Mouse (Mus musculus) forebrain, embryonic 16.5 days (tissue): ENCODE results near the gene Fgfr2. TPM values are rescaled to one million over a fixed set of nuclear protein-coding genes. Genes with fewer than 3 reads are reported as not detected.

ENCODE experiments used
- ATAC-seq: fragments of 200-750 bp; cut with Nextera tagmentation; 2 replicates; pipeline ENCODE4 v1.8.0; 2017; ENCODE audit warnings: mild to moderate bottlenecking, moderate library complexity
- H3K27ac ChIP-seq: fragments of 300-500 bp; sonication (generic); 2 replicates; pipeline ENCODE4 v1.5.1; 2014; ENCODE audit warnings: low read length, control low read depth
- H3K27me3 ChIP-seq: fragments of 300-500 bp; sonication (generic); replicated peaks from 2 replicates; pipeline ENCODE4 v1.6.1; 2014; ENCODE audit warnings: low read length; ENCODE audit not compliant: control insufficient read depth, insufficient read depth
- H3K36me3 ChIP-seq: fragments of 300-500 bp; sonication (generic); 2 replicates; pipeline ENCODE4 v1.6.1; 2014; ENCODE audit not compliant: control insufficient read depth, insufficient read depth
- H3K4me1 ChIP-seq: fragments of 300-500 bp; sonication (generic); replicated peaks from 2 replicates; pipeline ENCODE4 v1.6.1; 2014; ENCODE audit warnings: low read length; ENCODE audit not compliant: control insufficient read depth, insufficient read depth
- H3K4me2 ChIP-seq: fragments of 300-500 bp; sonication (generic); 2 replicates; pipeline ENCODE4 v1.6.1; 2014; ENCODE audit warnings: mild to moderate bottlenecking, low read length, control low read depth
- H3K4me3 ChIP-seq: fragments of 300-500 bp; sonication (generic); replicated peaks from 2 replicates; pipeline ENCODE4 v1.5.1; 2014; ENCODE audit warnings: mild to moderate bottlenecking, low read length, control low read depth
- H3K9ac ChIP-seq: fragments of 300-500 bp; sonication (generic); replicated peaks from 2 replicates; pipeline ENCODE4 v1.6.1; 2014; ENCODE audit warnings: low read depth, low read length, control low read depth
- H3K9me3 ChIP-seq: fragments of 300-500 bp; sonication (generic); 2 replicates; pipeline ENCODE4 v1.6.1; 2016; ENCODE audit warnings: low read length; ENCODE audit not compliant: control insufficient read depth
- WGBS: fragments of 180-500 bp; shearing (Covaris S2); extraction: QIAGEN DNeasy Blood & Tissue Kit; methylation state at CpG from one replicate; pipeline ENCODE4 v1.1.7; 2014; 5-methylcytosine and 5-hydroxymethylcytosine counted together
- polyA plus RNA-seq: library from polyadenylated mRNA; unstranded; fragments of >200 nt; fragmentation: Nextera tagmentation; extraction: Ambion mirVana; gene quantifications from 2 replicates; pipeline ENCODE4 v1.2.1, GENCODE M21; 2015

The Fgfr2 gene
- polyA plus RNA-seq, 1 experiment from 2014 or later = 39.2 TPM

DNA sequence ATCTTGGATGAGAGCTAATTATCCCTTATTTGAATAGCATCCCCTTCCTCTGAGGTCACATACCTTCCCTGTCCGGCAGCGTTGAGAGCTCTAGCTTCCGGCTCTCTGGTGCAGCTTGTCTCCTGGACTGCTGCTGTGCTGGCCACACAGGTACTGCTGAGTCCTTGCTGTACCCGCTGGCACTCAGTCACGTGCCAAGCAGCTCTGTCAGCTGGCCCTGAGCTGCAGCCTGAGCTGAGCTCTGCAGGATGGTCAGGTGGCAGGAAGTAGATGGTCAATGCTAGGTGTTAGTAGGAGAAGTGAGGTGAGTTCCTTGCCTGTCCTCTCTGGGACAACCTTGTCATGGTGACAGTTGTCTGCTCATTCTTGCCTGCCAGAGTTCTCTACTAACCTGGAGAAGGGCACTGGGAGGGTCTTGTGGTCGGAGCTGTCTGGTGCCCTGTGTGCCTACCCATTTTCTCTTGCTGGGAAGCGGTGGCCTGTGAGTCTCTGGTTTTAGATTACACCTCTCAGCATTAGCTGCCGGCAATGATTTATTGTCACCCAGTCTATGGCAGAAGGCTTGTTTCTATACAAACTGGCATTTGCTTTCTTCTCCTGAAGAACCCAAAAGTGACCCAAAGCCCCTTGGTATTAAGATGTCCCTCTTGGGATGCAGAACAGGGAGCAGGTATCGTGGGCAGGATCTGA lies 2402.4 kb downstream of the Fgfr2 start:
- no peak overlapping the region for H3K4me3 ChIP-seq
- H3K36me3 ChIP-seq = peaks cover 6% of the 10 kb centered on the region; the same call in 1 of the 2 replicates
- peaks cover 22% of the 10 kb centered on the region for H3K4me1 ChIP-seq
- no peaks in the 10 kb centered on the region for H3K9me3 ChIP-seq
- WGBS = 47% methylated on average over 9 of the region's 9 CpGs
- H3K4me2 ChIP-seq = no peak overlapping the region
- no peak overlapping the region for H3K27ac ChIP-seq
- H3K9ac ChIP-seq = no peak overlapping the region
- H3K27me3 ChIP-seq = no peaks in the 10 kb centered on the region
- no peak for ATAC-seq

DNA sequence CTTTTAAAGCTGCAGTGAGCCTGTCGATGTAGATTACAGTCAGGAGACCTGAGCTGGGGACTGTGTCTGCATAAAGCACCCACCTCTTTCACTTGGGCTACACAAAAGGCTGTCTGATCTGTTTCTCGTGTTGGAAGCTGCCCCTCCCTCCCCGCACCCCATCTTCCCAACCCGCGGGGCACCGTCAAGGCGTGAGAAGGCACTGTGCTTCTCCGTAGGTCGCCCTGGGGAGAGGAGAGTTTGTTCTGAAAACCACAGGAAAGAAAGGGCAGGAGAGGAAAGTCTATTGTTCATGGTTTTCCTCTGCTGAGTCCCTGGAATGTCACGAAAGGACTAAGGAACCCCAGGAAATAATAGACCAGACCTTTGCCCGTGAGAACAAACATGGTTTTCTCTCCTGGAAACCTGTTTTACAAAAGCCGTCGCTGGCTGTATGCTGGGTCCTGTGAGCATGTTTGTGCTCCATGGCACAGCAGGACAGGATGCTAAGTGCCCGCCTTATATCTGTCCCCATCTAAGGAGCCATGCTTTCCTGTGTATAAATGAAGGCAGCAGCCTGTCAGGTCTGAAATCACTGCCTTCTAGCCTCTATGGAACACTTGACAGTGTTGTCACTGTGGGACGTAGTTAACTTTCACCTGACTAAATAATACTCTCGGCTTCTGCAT lies 2403.1 kb downstream of the Fgfr2 start:
- 9% methylated on average over 16 of the region's 16 CpGs for WGBS
- H3K4me3 ChIP-seq = no peak overlapping the region
- no peaks in the 10 kb centered on the region for H3K9me3 ChIP-seq
- H3K27ac ChIP-seq = peak overlapping the region; percentile 45; the same call in 1 of the 2 replicates
- no peaks in the 10 kb centered on the region for H3K27me3 ChIP-seq
- H3K36me3 ChIP-seq = peaks cover 6% of the 10 kb centered on the region; the same call in 1 of the 2 replicates
- H3K4me2 ChIP-seq = no peak overlapping the region
- peaks cover 19% of the 10 kb centered on the region for H3K4me1 ChIP-seq
- no peak for ATAC-seq
- no peak overlapping the region for H3K9ac ChIP-seq

DNA sequence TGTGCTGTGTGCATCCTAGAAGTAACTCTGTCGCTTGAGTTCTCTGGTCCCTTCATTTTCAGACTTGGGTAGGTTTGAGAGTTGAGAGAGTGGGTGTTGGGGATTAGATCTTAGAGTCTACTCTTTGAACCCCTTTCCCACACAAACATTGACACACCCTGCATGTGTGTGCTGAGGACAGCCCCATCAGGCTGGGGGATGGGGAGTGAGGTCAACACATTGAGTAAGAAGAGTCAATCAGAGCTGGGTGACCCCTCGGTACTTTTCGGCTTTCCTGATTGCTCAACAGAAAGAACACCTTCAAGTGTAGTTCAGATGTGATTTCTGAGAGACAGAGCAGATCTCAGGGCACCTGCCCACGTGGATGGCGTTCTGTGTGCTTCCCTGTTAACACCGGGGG lies 2406.2 kb downstream of the Fgfr2 start:
- Histone ChIP-seq H3K4me1 (peaks cover 24% of the 10 kb centered on the region), H3K27me3 (no peaks in the 10 kb centered on the region), H3K9me3 (no peaks in the 10 kb centered on the region), H3K9ac (no peak overlapping the region), H3K36me3 (peaks cover 6% of the 10 kb centered on the region; the same call in 1 of the 2 replicates), H3K27ac (no peak overlapping the region), H3K4me3 (no peak overlapping the region), H3K4me2 (no peak overlapping the region)
- 97% methylated on average over 6 of the region's 6 CpGs for WGBS
- ATAC-seq = no peak

DNA sequence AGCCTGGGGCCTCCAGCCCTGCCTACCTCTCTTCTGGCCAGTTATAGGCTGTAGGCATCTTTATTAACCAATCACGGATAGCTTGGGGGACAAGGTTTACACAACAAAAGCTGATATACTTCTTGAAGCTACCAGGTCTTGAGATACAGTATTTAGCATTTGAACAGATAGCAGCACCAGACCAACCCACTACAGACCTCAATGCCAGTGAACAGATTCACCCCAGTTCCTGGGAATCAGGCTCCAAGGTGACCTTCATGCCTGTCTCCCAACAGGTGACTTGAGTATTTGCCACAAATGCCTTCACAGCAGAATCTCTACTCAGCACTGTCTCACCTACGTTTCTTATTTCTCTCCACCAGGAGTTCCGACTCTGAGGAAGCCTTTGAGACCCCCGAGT lies 2406.8 kb downstream of the Fgfr2 start:
- Histone ChIP-seq H3K4me1 (peaks cover 24% of the 10 kb centered on the region), H3K9ac (no peak overlapping the region), H3K27ac (no peak overlapping the region), H3K4me2 (no peak overlapping the region), H3K36me3 (peaks cover 6% of the 10 kb centered on the region; the same call in 1 of the 2 replicates), H3K27me3 (no peaks in the 10 kb centered on the region), H3K9me3 (no peaks in the 10 kb centered on the region), H3K4me3 (no peak overlapping the region)
- 89% methylated on average over 4 of the region's 4 CpGs for WGBS
- no peak for ATAC-seq

DNA sequence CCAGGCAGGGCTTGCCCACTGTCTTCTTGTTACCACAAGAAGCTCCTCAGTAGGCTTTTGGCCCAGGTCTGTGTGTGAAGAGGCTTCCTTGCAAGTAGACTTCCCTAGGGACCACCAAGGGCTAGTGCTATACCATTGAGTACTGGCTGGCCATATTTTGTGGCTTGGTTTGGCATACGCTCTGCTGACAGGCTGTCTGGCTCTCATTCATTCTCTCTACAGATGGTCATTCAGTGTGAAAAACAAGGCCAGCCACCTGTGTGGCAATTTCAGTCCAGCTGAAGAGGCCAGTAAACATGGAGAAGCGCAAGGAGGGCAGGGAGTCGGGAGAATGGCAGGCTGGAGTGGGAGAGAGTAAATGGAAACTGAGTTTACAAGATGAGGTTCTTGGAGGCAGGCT lies 2407.7 kb downstream of the Fgfr2 start:
- no peak overlapping the region for H3K27ac ChIP-seq
- peaks cover 24% of the 10 kb centered on the region for H3K4me1 ChIP-seq
- WGBS = 68% methylated on average over 3 of the region's 3 CpGs
- H3K9ac ChIP-seq = no peak overlapping the region
- no peaks in the 10 kb centered on the region for H3K27me3 ChIP-seq
- ATAC-seq = no peak
- H3K4me2 ChIP-seq = no peak overlapping the region
- H3K36me3 ChIP-seq = peaks cover 6% of the 10 kb centered on the region; the same call in 1 of the 2 replicates
- no peaks in the 10 kb centered on the region for H3K9me3 ChIP-seq
- H3K4me3 ChIP-seq = no peak overlapping the region

DNA sequence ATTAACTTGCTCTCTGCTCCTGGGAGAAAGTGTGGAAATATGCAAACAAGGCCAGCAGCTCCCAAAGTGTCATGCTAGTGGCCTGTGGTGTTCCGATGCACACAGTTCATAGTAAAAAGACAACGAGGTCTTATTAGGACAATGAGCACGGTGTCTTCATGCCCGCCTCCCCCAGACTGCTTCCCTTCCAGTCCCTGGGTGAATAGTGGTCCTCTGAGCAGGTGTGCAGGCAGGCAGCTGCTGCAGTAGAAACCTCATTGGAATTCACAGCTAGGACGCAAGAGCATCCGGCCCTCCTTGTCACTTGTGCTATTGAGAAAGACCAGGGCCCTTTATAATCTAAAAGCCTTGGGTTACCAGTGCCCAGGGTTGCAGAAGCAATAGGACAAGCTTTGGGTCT lies 2409.8 kb downstream of the Fgfr2 start:
- Histone ChIP-seq H3K9me3 (no peaks in the 10 kb centered on the region), H3K9ac (no peak overlapping the region), H3K27me3 (no peaks in the 10 kb centered on the region), H3K36me3 (peaks cover 4% of the 10 kb centered on the region; the same call in 1 of the 2 replicates), H3K4me1 (peaks cover 22% of the 10 kb centered on the region), H3K4me3 (no peak overlapping the region), H3K4me2 (no peak overlapping the region), H3K27ac (peak overlapping the region; percentile 20; the same call in 1 of the 2 replicates)
- no peak for ATAC-seq
- WGBS = 30% methylated on average over 6 of the region's 6 CpGs

DNA sequence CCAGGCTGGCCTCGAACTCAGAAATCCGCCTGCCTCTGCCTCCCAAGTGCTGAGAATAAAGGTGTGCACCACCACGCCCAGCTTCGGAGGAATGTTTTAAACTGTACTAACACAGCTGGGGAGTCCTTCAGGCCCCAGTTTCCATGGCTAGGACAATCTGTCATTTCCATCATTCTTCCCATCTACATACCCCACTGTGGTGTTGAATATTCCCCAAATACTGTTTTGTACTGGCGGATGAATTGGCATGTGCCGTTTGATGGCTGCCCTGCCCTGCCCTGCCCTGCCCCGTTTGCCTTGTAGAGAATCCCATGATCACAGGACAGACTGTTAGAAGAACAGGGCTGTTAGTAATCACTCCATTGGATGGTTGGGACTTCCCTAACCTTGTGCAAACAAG lies 2411.3 kb downstream of the Fgfr2 start:
- no peak for ATAC-seq
- H3K27me3 ChIP-seq = no peaks in the 10 kb centered on the region
- H3K4me1 ChIP-seq = peaks cover 22% of the 10 kb centered on the region
- no peaks in the 10 kb centered on the region for H3K36me3 ChIP-seq
- no peak overlapping the region for H3K27ac ChIP-seq
- H3K9ac ChIP-seq = no peak overlapping the region
- H3K9me3 ChIP-seq = no peaks in the 10 kb centered on the region
- H3K4me3 ChIP-seq = no peak overlapping the region
- 90% methylated on average over 7 of the region's 7 CpGs for WGBS
- no peak overlapping the region for H3K4me2 ChIP-seq

DNA sequence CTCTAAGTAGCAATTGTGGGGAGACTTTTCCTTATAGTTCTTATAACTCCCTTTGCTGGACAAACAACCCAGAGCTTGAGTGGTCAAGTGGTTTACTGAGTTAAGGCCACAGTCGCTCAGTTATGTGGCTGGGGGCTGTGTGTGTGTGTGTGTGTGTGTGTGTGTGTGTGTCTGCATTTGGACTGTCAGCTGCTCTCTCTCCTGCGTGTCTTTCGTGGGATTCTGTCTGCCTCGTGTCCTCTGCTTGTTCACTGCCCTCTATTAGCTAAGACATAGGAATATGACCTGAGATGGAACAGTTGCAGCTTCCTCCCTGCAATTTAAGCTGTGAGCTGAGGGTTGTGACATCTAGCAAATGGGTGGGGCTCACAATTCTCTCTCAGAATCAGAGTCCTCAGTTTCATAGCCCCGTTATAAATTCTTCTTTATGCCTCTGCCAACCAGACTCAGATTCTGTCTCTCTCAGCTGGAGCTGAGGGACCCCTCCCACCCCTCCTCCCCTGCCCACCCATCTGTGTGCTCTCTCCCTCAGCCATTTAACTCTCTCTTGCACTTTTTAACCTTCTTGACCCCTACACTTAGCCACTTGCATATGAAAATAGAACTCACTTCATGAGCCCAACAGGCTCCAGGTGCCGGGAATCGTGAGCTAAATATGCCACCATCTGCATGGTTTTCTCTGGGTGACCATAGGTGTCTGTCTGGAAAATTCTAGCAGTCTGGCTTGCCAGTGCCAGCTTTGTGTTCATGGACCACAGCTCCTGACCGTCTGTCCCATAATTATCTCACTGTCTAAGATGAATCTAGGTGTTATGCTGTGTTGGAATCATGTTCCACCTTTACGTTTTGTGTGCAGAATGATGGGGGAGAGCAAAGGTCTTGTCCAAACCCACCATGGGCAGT lies 2413.5 kb downstream of the Fgfr2 start:
- Histone ChIP-seq H3K4me1 (peaks cover 22% of the 10 kb centered on the region), H3K9me3 (no peaks in the 10 kb centered on the region), H3K36me3 (no peaks in the 10 kb centered on the region), H3K9ac (no peak overlapping the region), H3K4me2 (no peak overlapping the region), H3K27ac (no peak overlapping the region), H3K4me3 (no peak overlapping the region), H3K27me3 (no peaks in the 10 kb centered on the region)
- WGBS = 59% methylated on average over 9 of the region's 9 CpGs
- no peak for ATAC-seq

DNA sequence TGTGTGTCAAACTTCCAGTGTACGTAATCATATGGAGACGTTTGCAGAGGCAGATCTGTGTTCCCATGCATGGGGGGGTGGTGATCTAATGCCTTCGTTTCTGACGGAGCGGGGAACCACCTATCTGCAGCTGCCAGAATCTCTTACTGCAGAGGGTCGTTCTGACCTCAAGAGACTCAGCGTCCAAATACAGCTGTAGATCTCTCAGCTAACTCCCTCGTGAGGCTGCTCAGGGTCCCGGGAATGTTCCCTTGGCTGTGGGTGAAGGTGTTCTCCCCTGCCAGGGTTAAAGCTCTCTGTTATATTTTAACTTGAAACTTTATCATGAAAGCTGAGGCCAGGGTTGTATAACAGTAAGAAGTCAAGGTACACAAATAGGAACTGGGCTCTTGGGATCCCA lies 2414.2 kb downstream of the Fgfr2 start:
- Histone ChIP-seq H3K27me3 (no peaks in the 10 kb centered on the region), H3K4me1 (peaks cover 22% of the 10 kb centered on the region), H3K4me2 (no peak overlapping the region), H3K9me3 (no peaks in the 10 kb centered on the region), H3K4me3 (no peak overlapping the region), H3K36me3 (no peaks in the 10 kb centered on the region), H3K9ac (no peak overlapping the region), H3K27ac (no peak overlapping the region)
- 65% methylated on average over 9 of the region's 9 CpGs for WGBS
- ATAC-seq = no peak
